Mouse (Mus musculus) hindbrain, embryonic 16.5 days (tissue): ENCODE data around the gene Pigo. TPM values are rescaled to one million over a fixed set of nuclear protein-coding genes. Genes with fewer than 3 reads are reported as not detected.

Source experiments
- ATAC-seq: fragments of 200-750 bp; cut with Nextera tagmentation; 2 replicates; pipeline ENCODE4 v1.8.0; 2017; ENCODE audit warnings: moderate TSS enrichment, moderate library complexity
- H3K27ac ChIP-seq: fragments of 300-500 bp; sonication (generic); 2 replicates; pipeline ENCODE4 v1.5.1; 2014; ENCODE audit warnings: low read depth, mild to moderate bottlenecking, control low read depth, low read length, moderate library complexity
- H3K27me3 ChIP-seq: fragments of 300-500 bp; sonication (generic); replicated peaks from 2 replicates; pipeline ENCODE4 v1.6.1; 2014; ENCODE audit warnings: low read length; ENCODE audit not compliant: control insufficient read depth, insufficient read depth
- H3K36me3 ChIP-seq: fragments of 300-500 bp; sonication (generic); 2 replicates; pipeline ENCODE4 v1.6.1; 2014; ENCODE audit warnings: mild to moderate bottlenecking, low read length, moderate library complexity, mixed read lengths; ENCODE audit not compliant: control insufficient read depth, insufficient read depth
- H3K4me1 ChIP-seq: fragments of 300-500 bp; sonication (generic); 2 replicates; pipeline ENCODE4 v1.6.1; 2014; ENCODE audit warnings: low read depth, low read length; ENCODE audit not compliant: control insufficient read depth, insufficient read depth
- H3K4me2 ChIP-seq: fragments of 300-500 bp; sonication (generic); 2 replicates; pipeline ENCODE4 v1.6.1; 2014; ENCODE audit warnings: mild to moderate bottlenecking, low read length, control low read depth, moderate library complexity
- H3K4me3 ChIP-seq: fragments of 300-500 bp; sonication (generic); 2 replicates; pipeline ENCODE4 v1.5.1; 2014; ENCODE audit warnings: mild to moderate bottlenecking, low read length, control low read depth, moderate library complexity
- H3K9ac ChIP-seq: fragments of 300-500 bp; sonication (generic); 2 replicates; pipeline ENCODE4 v1.6.1; 2014; ENCODE audit warnings: low read depth, mild to moderate bottlenecking, control low read depth, low read length, moderate library complexity
- H3K9me3 ChIP-seq: fragments of 300-500 bp; sonication (generic); 2 replicates; pipeline ENCODE4 v1.6.1; 2014; ENCODE audit warnings: mild to moderate bottlenecking, low read length, moderate library complexity; ENCODE audit not compliant: control insufficient read depth
- WGBS: fragments of 180-500 bp; shearing (Covaris S2); extraction: QIAGEN DNeasy Blood & Tissue Kit; methylation state at CpG from one replicate; pipeline ENCODE4 v1.1.7; 2014; 5-methylcytosine and 5-hydroxymethylcytosine counted together
- polyA plus RNA-seq: library from polyadenylated mRNA; unstranded; fragments of >200 nt; fragmentation: Nextera tagmentation; extraction: Ambion mirVana; gene quantifications from 2 replicates; pipeline ENCODE4 v1.2.1, GENCODE M21; 2015

Gene Pigo
- 28.5 and 30.8 TPM in 2 replicates for polyA plus RNA-seq

DNA sequence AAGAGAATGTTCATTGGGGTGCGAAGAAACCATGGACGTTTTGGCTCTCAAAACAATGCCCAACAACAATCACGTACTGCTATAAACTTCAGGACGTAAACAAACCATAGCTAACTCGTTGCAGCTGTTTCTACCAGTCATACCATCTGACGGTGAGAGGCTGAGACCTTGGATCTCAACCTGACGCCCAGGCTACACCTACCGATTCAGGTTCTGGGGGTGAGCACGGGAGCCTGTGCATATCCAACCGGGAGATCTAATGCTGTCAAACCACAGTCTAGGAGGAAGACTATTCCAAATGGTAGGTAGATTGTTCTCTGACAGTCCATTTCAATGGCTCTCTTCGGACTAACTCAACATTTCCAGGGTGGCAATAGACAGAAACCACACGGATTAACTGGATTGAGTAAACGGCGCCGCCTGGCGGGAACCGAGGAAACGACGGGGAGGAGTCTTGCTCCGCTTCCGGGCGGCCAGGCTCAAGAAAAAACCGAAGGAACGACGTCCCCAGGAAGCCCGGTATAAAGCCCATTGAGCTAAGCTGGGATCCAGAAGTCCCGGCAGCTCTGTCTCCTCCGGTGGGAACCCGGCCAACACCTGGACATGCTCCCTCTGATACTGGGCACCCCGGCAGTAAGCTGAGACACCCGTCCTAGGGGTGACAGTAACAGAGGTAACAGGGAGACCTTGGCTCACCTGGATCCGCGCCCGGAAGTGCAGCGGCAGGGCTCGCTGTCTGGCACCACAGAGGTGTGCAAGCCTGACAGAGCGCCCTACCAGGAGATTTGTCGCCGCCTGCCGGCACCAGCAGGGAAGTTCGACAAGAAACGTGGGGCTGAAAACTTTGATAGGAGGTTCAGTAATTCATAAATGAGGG is at the start of gene Pigo:
Gene Pigo, minus strand, starts transcription at position 736 of the 877 bp plus-strand sequence.
- Histone ChIP-seq H3K4me2 (peak within 1 kb of the TSS; percentile 86), H3K4me1 (peaks cover 17% of the 10 kb centered on the region), H3K9me3 (no peaks in the 10 kb centered on the region), H3K4me3 (peak within 1 kb of the TSS; percentile 68), H3K36me3 (peaks cover 38% of the 10 kb centered on the region), H3K27me3 (no peaks in the 10 kb centered on the region), H3K27ac (peak within 1 kb of the TSS; percentile 95), H3K9ac (peak within 1 kb of the TSS; percentile 71)
- peak; percentile 95 for ATAC-seq
- 7% methylated on average over 42 of the region's 42 CpGs for WGBS

DNA sequence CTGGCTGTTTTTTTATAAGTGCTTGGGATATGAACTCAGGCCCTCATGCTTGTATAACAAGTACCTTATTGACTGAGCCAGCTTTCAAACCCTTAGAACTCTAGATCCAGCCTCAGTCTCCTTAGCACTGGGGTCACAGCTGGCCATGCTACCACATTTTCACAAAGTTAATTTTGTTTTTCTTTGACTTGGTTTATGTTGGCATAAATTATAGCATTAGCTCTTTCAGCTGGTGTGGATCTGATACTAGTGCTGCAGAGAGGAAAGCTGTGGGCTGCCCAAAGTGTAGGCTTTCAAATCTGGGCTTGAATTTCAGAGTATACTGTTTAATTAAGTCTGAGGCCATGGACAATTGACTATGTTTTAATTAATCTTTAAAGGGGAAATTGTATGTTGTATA is 49.3 kb upstream of the Pigo start:
- Histone ChIP-seq H3K27ac (no peak overlapping the region), H3K9ac (no peak overlapping the region), H3K36me3 (no peaks in the 10 kb centered on the region), H3K27me3 (no peaks in the 10 kb centered on the region), H3K9me3 (no peaks in the 10 kb centered on the region), H3K4me1 (no peaks in the 10 kb centered on the region), H3K4me3 (no peak overlapping the region), H3K4me2 (no peak overlapping the region)
- no peak for ATAC-seq

DNA sequence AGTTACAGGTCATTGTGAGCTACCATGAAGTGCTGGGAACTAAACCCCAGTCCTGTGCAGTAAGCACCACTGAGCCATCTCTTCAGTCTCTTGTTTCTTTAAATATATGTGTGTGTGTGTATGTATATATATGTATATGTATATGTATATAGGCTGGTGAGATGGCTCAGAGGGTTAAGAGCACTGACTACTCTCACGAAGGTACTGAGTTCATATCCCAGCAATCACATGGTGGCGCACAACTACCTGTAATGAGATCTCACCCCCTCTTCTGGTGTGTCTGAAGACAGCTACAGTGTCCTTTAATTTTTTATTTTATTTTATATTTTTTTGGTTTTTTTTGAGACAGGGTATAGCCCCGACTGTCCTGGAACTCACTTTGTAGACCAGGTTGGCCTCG is 39.9 kb upstream of the Pigo start:
- Histone ChIP-seq H3K4me2 (no peak overlapping the region), H3K9me3 (no peaks in the 10 kb centered on the region), H3K36me3 (no peaks in the 10 kb centered on the region), H3K4me1 (no peaks in the 10 kb centered on the region), H3K9ac (no peak overlapping the region), H3K27ac (no peak overlapping the region), H3K4me3 (no peak overlapping the region), H3K27me3 (no peaks in the 10 kb centered on the region)
- WGBS = 98% methylated on average over 4 of the region's 4 CpGs
- no peak for ATAC-seq

DNA sequence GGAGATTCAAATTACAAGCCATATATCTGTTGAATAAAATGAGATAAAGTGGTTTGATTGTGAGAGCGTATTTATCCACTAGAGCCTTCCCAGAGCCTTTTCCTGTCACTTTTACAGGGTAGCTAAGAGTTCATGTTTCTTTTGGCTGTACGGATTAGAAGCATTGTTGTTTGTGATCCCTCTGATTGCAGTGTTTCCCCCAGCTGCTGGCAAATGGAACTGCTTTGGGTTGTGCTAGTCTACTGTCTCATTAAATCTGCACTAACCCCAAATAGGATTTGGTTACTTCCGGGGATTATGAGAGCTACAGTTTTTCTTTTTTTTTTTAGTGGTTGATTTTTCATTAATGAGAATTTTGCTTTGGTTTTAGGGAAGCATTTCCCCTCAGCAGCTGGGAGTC is 34.7 kb upstream of the Pigo start:
- Histone ChIP-seq H3K27ac (no peak overlapping the region), H3K4me2 (peak overlapping the region; percentile 74), H3K27me3 (no peaks in the 10 kb centered on the region), H3K9me3 (no peaks in the 10 kb centered on the region; the same call in 1 of the 2 replicates), H3K36me3 (no peaks in the 10 kb centered on the region), H3K4me3 (no peak overlapping the region), H3K9ac (no peak overlapping the region), H3K4me1 (no peaks in the 10 kb centered on the region; the same call in 1 of the 2 replicates)
- WGBS = 59% methylated on average over 3 of the region's 3 CpGs
- no peak for ATAC-seq

DNA sequence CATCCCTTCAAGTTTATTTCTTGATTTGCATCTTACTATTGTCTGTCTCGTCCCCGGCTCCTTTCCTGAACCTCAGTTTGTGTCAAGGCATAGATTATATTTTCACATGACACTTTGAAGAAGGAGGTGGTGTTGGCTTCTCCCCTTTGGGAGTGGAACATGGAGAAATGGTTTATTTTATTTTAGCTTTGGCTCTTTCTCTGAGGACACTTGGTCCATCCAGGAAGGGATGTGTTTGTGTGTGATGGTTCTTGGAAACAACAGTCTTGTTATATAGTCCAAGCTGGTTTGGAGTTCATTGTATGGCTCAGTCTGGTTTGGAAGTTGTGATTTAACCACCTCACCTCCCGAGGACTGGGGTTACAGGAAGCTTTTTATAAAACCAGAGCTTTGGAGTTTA is 34.1 kb upstream of the Pigo start:
- Histone ChIP-seq H3K4me2 (peak overlapping the region; percentile 74), H3K9me3 (no peaks in the 10 kb centered on the region; the same call in 1 of the 2 replicates), H3K9ac (peak overlapping the region; percentile 67), H3K4me1 (no peaks in the 10 kb centered on the region; the same call in 1 of the 2 replicates), H3K27ac (no peak overlapping the region), H3K27me3 (no peaks in the 10 kb centered on the region), H3K36me3 (no peaks in the 10 kb centered on the region), H3K4me3 (peak overlapping the region; percentile 77)
- no peak for ATAC-seq
- WGBS = 32% methylated on average over 3 of the region's 3 CpGs

GRCm38 (mm10) chr4:43058753-43059654 is 33.4 kb upstream of the Pigo start, which contains the start of gene Unc13b:
Unc13b (plus strand) TSS chr4:43058953.
- under 1% methylated on average over 72 of the region's 90 CpGs for WGBS
- Histone ChIP-seq H3K4me1 (no peaks in the 10 kb centered on the region; the same call in 1 of the 2 replicates), H3K4me2 (peak within 1 kb of the TSS; percentile 74)

DNA sequence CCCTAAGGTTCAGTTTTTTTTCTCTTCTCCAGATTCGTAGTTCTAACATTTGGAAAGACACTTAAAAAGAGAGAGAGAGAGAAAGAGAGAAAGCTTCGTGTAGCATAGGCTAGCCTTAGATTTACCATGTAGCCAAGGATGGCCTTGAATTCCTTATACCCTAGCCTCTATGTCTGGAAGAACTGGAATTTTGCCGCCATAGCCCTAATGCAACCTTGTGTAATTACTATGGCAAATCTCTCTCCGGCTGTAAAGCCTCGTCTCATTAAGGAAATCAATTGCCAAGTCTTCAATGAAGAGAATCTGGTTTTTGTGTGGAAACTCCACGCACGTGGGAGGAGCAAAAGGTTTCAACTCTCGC is 32.8 kb upstream of the Pigo start:
- peak overlapping the region; percentile 67; the same call in 1 of the 2 replicates for H3K9ac ChIP-seq
- WGBS = 15% methylated on average over 8 of the region's 8 CpGs

More at GRCm38 (mm10) chr4:43058753-43059654, 33.4 kb upstream of the Pigo start, which contains the start of gene Unc13b:
- Histone ChIP-seq H3K9me3 (no peaks in the 10 kb centered on the region; the same call in 1 of the 2 replicates), H3K27ac (peak within 1 kb of the TSS; percentile 81), H3K9ac (peak within 1 kb of the TSS; percentile 67), H3K36me3 (no peaks in the 10 kb centered on the region), H3K4me3 (peak within 1 kb of the TSS; percentile 77), H3K27me3 (no peaks in the 10 kb centered on the region)
- ATAC-seq = peak; percentile 98

DNA sequence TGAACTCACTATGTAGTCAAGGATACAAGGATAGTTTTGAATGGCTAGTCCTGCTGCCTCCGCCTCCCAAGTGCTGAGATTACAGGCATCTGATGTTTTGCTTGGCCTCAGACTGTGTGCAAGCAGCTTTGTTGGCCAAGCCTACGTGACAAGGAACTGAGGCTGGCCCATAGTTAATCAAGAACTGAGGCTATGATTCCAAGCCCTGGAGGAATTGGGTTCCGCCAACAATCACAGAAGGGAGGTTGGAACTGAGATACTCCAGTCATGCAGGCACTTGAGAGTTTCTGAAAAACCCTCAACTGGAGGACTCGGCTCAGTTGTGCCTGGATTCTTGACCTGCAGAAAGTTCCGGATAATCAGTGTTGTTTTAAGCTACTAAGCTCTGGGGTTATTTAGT is 32.0 kb upstream of the Pigo start:
- no peaks in the 10 kb centered on the region; the same call in 1 of the 2 replicates for H3K9me3 ChIP-seq
- H3K27ac ChIP-seq = no peak overlapping the region
- H3K4me1 ChIP-seq = no peaks in the 10 kb centered on the region; the same call in 1 of the 2 replicates
- H3K4me2 ChIP-seq = no peak overlapping the region
- no peaks in the 10 kb centered on the region for H3K36me3 ChIP-seq
- H3K27me3 ChIP-seq = no peaks in the 10 kb centered on the region
- ATAC-seq = no peak
- H3K4me3 ChIP-seq = no peak overlapping the region
- 92% methylated on average over 5 of the region's 5 CpGs for WGBS
- H3K9ac ChIP-seq = no peak overlapping the region

More for the DNA sequence above, 32.8 kb upstream of the Pigo start:
- peak overlapping the region; percentile 74 for H3K4me2 ChIP-seq
- H3K4me3 ChIP-seq = peak overlapping the region; percentile 77
- peak overlapping the region; percentile 32; the same call in 1 of the 2 replicates for H3K27ac ChIP-seq
- peak; percentile 44; the same call in 1 of the 2 replicates for ATAC-seq
- H3K9me3 ChIP-seq = no peaks in the 10 kb centered on the region; the same call in 1 of the 2 replicates
- no peaks in the 10 kb centered on the region for H3K27me3 ChIP-seq
- H3K36me3 ChIP-seq = no peaks in the 10 kb centered on the region
- H3K4me1 ChIP-seq = no peaks in the 10 kb centered on the region; the same call in 1 of the 2 replicates
